Mouse (Mus musculus) stomach, embryonic 16.5 days (tissue): ENCODE results near the gene Zzz3. TPM values are rescaled to one million over a fixed set of nuclear protein-coding genes. Genes with fewer than 3 reads are reported as not detected.

Source experiments
- polyA plus RNA-seq: library from polyadenylated mRNA; unstranded; fragments of >200 nt; fragmentation: Nextera tagmentation; extraction: Ambion mirVana; gene quantifications from 2 replicates; pipeline ENCODE4 v1.2.1, GENCODE M21; 2015

Gene Zzz3
- polyA plus RNA-seq, 1 experiment from 2014 or later: 37.9 TPM

Other genes with a start within 250 kb of the Zzz3 start
- gene Gipc2, start 229.2 kb upstream of the Zzz3 start, polyA plus RNA-seq: 56.1 and 59.9 TPM in 2 replicates
- gene Dnajb4, start 185.2 kb upstream of the Zzz3 start, polyA plus RNA-seq: 38.9 and 39.8 TPM in 2 replicates
- gene Fubp1, start 185.1 kb upstream of the Zzz3 start, polyA plus RNA-seq: 156 and 169 TPM in 2 replicates
- gene Nexn, start 129.1 kb upstream of the Zzz3 start, polyA plus RNA-seq: 33.8 and 44.9 TPM in 2 replicates
- 10.9 and 11.1 TPM in 2 replicates for gene Miga1, start 55.1 kb upstream of the Zzz3 start, polyA plus RNA-seq
- 44.3 and 45.8 TPM in 2 replicates for gene Usp33, start 49.0 kb upstream of the Zzz3 start, polyA plus RNA-seq